Mouse (Mus musculus) left cerebral cortex, postnatal 36 days (tissue): Measurements from ENCODE around the gene Dab2ip. TPM values are rescaled to one million over a fixed set of nuclear protein-coding genes. Genes with fewer than 3 reads are reported as not detected.
A peak's percentile ranks its signal among the peaks of the same experiment; 100 is the strongest.

Source experiments
- DNase-seq, 2 experiments: peaks; one replicate each; pipeline ENCODE4 v3.0.0; 2021 to 2022; ENCODE audit warnings: low spot score in 2 of 2, mixed read lengths in 1 of 2
- intact Hi-C: fragments of 180-260 bp; cut with DNase I; formaldehyde crosslinking; loops from one replicate; pipeline ENCODE4 v1.15.1; 2025
- total RNA-seq, 2 experiments: library from RNA; stranded (reverse); gene quantifications; 2 replicates each; pipeline ENCODE4 v1.2.3; 2021

The Dab2ip gene
- total RNA-seq, 2 experiments from 2014 or later = 144 to 156 TPM

DNA sequence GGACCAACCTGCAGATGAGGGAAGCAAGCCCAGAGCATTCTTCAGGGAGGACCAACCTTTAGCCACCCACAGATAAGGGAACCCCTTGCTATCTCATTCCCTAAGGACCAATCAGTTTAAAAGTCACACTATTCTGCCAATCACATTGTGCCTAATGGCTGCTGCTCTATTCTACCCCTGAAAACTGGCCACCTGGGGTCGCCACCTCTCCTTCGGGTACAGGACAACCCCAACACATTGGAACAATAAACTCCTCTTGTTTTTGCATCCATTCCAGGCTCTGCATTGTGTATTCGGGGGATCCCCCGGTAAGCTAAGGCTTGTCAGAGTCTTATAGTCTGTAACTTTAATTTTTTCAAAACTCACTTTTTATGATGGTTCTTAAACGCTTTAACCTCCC, 203.4 kb downstream of the Dab2ip start:
- intact Hi-C loops = no loop called here

DNA sequence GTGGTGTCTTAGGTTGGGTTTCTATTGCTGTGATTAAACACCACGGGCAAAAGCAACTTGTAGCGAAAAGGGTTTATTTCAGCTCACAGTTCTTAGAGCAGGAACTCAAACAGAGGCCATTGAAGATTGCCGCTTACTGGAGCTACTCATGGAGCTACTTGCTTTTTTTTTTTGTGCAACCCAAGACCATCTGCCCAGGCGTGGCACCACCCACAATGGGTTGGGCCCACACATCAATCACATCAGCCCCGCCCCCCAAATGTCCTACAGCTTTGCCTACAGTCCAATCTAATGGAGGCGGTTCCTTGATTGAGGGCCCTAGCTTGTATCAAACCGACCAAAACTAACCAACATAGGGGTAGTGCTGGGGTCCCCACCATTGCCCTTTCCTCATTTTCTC, 205.8 kb downstream of the Dab2ip start:
- intact Hi-C loops = no loop called here

More for the DNA sequence above, 203.4 kb downstream of the Dab2ip start:
- no peak for DNase-seq

DNA sequence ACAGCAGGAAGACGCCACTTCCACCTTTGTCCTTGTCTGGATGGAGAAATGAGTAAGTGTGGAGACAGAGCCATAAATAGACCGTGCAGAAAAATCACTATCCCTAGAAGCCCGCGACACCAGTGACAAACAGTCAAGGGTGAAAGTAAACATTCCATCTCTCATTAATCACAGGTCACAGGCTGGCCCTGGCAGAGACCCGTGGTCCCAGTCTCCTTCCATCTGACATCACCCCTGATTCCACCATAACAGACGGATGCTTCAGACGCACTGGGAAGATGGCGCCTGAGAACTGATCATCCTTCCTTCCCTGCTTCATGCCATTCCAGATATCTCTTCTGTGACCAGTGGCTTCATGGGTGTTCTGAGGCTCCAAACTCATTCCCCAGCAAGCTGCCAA, 206.3 kb downstream of the Dab2ip start:
- no peak for DNase-seq
- intact Hi-C loops = no loop called here

More for the DNA sequence above, 205.8 kb downstream of the Dab2ip start:
- DNase-seq = no peak

DNA sequence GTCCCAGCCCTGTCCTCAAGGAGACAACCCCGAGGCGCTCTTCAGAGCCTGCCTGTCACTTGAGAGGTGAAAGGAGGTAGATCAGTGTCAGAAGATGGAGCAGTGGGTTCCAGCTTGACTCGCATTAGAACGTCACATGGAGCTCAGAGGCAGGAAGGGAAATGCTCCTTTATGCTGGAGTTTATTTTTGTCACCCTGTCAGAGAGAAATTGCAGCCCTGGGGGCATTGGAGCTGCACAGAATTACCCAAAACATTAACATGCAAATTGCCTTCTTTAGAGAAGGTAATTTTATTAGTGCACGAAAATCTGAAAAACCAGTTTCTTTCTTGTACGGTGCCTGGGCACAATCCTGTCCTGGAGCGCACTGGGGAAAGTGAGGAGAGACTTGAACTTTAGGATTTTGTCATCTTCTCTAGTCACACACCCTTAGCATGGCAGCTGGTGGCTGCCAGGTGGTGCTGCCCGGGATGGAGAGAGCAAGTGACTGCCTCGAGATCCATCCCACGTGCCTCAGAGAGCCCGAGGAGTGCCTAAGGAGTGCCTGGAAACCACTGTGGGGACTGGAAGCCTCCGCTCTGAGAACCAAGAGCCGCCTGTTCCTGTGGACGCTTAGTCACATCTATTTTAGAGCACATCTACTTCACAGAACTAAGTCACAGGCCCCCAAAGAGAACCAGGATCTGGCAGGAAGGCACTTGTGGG, 209.9 kb downstream of the Dab2ip start:
- peak; percentile 77 to 85 for DNase-seq
- intact Hi-C loops = loop anchor here (2.0 kb wide), 1 partner anchor 79 kb away; no protein-coding TSS in a partner anchor

DNA sequence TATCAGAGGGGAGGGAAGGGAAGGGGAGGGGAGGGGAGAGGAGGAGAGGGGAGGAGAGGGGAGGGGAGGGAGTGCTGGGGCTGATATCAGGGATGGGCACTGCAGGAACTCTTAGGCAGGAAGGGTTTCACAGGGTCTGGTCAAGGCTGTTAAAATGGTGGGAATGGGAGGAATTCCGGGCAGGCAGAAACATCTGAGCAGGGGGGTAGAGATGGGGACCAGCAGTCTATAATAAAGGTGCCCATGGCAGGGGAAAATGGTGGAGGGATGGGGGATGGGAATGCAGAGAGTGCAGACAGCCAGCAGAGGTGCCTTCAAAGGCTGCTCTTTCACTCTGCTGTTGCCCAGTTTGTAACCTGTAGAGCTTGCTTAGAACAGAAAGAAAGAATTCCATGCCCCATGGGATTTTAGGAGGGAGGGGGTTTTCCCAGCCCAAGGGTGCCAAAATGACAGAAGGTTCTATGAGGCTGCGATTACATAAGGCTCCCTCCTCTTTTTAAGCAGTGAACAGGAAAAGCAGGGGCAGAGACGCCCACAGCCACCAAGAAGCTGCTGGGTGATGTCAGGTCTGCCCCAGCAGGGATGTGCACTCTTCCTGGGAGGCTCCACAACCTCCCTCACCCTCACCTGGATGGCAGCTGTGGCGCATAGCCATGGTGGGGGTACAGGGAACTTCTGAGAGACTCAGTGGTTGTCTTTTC, 210.6 kb downstream of the Dab2ip start:
- intact Hi-C loops = loop anchor here (2.0 kb wide), 1 partner anchor 78 kb away; no protein-coding TSS in a partner anchor
- peak; percentile 81 to 84 for DNase-seq

DNA sequence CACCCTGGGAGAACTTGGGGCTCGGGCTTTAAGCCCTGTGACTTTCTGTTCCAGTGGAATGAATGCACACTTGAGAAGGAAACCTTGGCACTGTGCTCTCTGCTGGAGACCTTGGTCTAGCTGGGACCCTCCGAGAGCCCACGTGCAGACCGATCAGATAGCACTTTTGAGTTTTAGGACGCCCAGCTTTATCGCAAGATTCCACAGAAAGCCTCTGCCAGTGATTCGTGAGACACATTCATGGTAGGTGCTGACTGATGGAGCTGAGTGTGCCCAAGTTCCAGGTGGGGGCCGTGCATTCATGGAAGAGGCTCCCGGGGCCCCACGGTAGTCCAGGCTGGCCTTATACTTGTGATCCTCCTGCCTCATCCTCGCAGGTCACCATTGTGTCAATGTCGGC, 211.3 kb downstream of the Dab2ip start:
- intact Hi-C loops = loop anchor here (2.0 kb wide), 1 partner anchor 77 kb away; no protein-coding TSS in a partner anchor
- DNase-seq = no peak

DNA sequence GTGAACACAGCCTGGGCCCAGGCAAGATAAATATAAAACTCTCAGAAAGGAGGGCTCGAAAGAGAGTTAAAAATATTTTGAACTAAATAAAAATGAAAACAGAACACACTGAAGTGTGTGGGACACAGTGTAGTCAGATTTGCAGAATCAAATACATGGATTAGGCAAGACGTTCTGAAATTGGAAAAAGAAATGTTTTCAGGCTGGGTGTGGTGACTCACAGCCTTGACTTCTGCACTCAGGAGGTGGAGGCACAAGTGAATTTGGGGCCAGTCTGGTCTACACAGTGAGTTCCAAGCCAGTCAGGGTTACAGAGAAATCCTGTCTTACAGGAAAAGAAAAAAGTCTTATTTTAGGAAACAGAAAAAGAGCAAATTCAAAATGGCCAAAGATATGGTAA, 212.5 kb downstream of the Dab2ip start:
- intact Hi-C loops = no loop called here
- no peak for DNase-seq

DNA sequence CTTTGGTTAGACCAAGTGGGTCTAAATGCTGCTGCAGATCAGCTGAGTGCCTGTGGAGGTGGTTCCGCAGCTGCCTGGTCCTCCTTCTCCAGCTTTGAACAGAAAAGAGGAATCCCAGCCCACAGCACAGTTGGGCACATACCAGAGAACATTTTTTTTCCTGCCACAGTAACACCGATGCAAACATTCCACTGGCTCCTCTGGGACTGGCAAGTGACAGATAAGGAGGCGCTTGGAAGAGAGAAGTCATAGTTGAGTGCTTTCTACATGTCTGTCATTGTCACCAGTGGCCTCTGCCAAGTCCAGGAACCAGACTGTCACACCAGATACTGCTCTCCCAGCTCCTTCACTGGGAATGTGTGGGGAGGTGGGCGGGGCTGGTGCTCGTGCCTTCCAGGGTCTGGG, 217.6 kb downstream of the Dab2ip start:
- intact Hi-C loops = no loop called here
- DNase-seq = peak; percentile 58 to 72

DNA sequence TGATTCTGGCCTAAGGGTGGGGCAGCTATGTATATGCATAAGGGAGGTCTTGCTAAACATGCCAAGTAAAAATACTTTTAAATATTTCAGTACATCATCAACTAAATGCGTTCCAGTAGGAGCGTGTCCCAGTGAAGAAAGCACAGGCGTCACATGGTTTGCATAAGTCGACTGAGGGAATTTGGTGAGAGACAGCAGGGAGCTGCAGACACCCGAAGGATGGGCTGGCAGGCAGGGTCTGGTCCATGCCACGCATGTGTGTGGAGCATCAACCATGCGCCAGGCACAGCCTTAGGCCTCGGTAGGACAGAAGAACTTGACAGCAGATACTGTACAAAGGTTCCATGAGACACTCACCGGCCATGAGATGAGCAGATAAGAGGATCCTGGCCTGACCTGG, 218.9 kb downstream of the Dab2ip start:
- peak; percentile 36 to 45 for DNase-seq
- intact Hi-C loops = no loop called here

DNA sequence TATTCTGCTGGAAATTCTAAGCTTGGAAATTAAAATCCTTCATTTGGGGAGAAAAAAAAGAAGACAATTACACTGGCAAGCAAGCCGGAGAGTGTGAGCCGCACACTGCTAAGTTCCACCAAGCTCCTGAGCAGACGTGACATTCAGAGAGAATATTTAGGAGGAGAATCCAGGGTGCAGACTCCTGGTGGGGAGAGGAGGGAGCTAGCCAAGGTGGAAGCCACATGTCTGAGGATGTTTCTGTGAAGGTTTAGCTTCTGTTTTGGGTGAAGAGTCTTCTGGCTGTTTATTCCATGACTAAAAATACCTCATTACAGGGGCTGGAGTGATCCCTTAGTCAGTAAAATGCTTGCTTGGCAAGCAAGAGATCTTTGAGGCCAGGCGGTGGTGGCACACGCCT, 221.2 kb downstream of the Dab2ip start:
- intact Hi-C loops = no loop called here

More for the DNA sequence above, 221.2 kb downstream of the Dab2ip start:
- DNase-seq = peak; percentile 18 to 38

Other genes starting within 250 kb of the Dab2ip start
- 1 to 10 TPM; 5.7 to 6.0 TPM for gene Stom, start 221.3 kb upstream of the Dab2ip start, total RNA-seq
- not detected for gene 4930568D16Rik, start 190.5 kb upstream of the Dab2ip start, total RNA-seq
- not detected for gene 4930402F06Rik, start 161.1 kb upstream of the Dab2ip start, total RNA-seq
- gene Ggta1, start 95.0 kb upstream of the Dab2ip start, total RNA-seq = 1 to 10 TPM; 3.3 to 3.8 TPM